Mouse (Mus musculus): Measurements from ENCODE around the gene Slc6a17.

DNA sequence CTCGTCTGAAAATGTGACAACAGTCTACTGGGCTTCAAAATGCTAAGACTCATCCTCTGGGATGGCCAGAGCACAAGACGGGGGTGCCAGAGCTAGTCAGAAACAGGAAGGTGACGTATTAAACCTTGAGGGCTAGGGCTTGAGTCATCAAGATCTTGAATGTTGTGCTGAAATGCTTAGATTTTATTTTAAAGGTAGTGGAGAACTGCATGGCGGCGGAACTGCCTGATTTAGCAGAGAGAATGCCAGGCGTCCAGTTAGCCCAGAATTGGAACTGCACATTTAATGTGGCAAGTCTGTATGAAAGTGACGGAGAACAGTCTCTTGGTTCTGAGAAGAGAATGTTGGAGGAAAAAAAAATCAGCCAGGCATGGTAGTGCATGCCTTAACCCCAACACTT lies 17.1 kb upstream of the Slc6a17 start:
- TF ChIP-seq EP300 (IDR thresholded peaks at IDR 0.05; ENCODE audit: insufficient read depth, low read depth, low read length) = no peak
- TF ChIP-seq CTCF (IDR thresholded peaks at IDR 0.05) = no peak

All from heart, adult 2 months (tissue).